Mouse (Mus musculus): Measurements from ENCODE around the gene Gm20696.

The Gm20696 gene

DNA sequence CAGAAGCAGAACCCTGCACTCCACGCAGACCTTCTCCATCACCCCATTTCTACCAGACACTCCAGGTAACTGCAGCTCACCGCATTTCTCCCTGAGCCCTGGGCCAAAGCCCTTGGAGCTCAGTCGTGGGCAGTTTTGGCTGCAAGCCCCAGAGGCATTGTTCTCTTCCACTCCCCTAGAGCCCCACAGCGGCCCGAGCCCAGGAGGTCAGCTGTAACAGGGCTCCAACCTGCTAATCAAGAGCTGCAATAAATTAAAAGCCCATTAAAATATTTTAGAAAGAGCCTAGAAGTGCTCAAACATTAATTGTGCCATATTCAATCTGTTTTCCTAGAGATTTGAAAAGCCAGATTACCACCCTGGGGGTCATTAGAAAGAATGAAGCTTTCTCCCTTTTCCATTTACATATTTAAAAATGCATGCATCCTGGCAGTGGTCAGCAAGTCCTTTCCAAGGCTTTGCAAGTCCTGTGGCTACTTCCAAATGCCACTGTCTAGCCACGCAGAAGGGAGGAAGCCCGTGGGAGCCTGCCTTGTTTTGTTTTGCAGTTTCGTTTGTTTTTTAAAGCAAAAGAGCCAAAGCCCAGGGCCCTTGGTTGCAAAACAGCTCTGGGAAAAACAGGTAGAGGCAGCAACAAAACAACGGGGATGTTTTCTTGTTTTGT is 227.3 kb downstream of the Gm20696 start:
- DNase-seq (ENCODE audit: low spot score): no peak

DNA sequence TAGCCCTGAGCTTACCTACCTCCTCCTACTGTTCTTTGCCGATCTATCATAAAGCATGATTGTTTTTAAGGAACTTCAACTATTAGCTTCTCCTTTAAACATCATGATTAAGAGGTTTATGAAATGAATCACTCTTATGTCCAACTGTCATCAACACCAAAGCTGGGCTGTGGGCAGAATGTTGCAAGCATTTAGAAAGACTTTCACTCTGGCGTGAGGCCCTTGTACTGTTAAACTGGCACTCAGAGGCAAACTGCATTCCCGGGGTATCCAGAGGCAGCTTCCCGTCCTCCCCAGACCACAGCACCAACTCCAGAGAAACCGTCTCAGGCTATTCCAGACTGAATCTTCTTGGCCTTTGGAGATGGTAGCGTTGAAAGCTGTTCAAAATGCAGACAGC is 230.2 kb downstream of the Gm20696 start:
- DNase-seq (ENCODE audit: low spot score): no peak

DNA sequence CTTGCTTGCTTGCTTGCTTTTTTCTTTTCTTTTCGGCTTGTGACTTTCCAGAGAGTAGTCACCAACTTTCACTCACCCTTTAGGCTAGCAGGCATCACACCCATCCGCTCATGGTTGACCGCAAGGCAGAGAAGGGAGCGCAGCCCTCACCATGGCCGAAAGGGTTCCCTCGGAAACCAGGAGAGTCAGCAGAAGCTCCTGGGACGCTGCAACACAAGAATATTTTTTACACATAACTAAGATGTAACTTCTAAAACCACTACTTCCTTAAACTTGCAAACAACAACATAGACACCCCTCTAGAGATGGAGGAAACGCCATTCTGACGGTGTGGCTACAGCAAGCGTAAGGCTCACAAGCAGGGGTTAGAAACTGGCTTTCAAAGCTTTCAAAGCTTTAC is 231.5 kb downstream of the Gm20696 start:
- no peak for DNase-seq (ENCODE audit: low spot score)

DNA sequence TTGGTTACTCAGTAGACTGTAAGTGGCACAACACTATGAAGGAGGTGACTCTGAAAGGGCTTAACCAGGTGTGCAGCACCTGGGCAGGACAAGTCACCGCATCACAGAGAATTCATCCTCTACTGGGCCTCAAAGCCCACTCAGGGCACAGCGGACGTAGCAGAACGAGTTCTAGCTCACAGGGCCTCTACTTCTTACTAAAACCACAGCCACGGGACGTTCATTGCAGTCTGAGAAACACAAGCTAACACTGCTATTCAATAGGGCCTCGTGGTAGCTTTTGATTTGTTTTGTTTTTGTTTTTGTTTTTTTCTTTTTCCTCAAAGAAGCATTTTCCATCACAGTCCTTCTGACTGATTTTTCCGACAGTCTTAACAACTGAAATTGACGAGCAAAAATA is 233.6 kb downstream of the Gm20696 start:
- DNase-seq (ENCODE audit: low spot score): no peak

DNA sequence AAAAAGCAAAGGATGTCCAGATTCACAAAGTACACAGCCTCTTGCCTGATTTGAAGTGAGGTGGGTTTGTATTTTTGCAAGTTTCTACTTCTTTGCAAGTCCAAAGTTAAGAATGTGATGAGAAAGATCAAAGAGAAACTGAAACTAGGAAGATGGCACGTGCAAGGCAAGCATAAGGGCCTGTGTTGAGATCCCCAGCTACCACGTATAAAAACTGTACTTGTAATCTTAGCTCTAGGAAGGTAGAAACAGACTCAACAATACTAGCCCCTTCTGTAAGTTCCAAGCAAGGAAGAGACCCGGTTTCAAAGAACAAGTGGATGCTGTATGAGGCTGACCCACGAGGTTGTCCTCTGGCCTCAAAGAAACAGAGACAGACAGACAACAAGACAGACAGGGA is 234.7 kb downstream of the Gm20696 start:
- DNase-seq (ENCODE audit: low spot score): no peak

DNA sequence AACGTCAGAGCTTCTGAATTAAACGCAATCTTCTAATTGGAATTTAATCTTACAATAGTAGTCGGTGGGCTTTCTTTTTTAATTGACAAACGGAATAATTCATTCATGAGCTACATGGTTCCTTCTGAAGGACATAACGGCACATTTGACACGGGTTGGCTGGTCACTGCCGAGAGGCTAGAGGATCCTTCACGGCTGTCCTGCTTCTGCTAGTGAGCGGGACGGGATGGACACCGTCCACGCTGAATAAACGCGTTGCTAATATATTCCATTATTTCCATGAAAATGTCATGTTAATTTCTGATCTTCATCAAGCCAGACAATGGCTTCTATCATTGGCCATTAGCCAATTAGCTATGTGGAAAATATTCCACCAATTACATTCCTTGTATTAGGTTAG is 236.0 kb downstream of the Gm20696 start:
- no peak for DNase-seq (ENCODE audit: low spot score)

DNA sequence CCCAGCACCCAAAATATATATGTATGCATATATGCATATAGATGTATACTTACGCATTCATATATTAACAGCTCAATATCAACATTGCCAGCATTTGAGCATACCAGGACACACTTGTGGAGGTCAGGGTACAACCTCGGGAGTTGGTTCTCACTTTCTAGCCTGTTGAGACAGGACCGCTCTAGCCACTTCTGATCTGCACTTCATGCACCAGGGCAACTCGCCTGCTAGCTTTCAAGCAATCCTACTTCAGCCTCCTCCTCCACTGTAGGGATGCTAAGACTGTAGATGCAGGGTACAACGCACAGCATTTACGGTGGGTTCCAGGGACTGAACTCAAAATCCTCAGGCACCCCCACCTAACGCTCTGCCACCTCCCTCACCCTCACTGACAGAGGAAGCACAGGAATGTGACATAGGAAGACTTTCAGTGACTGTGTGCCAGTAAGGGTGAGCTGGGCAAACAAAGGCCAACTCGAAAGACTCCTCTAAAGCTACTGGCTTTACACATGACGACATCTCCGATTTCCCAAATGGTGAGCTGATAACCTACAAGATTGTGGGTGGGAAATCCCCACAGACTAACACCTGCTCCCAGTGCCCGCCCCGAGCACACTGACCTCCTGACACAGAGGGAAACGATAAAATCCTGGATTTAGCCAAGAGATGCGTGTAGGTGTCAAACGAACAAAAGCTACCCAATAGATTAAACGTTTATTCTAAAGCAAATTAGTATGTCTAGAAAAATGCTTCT is 237.0 kb downstream of the Gm20696 start:
- DNase-seq (ENCODE audit: low spot score): no peak

DNA sequence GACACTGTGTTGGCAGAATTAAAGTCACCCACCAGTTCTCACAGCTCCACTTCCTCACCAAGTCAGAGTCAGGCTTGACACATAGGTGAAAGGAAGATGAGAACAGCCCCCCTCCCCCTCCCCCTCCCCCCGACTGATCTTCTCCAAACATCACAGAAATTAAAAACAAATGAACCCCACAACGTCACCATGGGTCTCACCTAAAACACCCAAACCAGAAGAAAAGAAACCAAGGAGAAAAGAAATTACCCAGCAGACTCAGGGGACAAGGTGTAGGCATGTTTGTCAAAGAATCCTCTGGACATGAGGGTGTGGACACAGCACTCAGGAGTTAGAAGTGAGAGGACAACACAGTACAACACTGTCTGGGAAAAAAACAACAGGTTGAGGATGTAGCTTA is 237.6 kb downstream of the Gm20696 start:
- no peak for DNase-seq (ENCODE audit: low spot score)

DNA sequence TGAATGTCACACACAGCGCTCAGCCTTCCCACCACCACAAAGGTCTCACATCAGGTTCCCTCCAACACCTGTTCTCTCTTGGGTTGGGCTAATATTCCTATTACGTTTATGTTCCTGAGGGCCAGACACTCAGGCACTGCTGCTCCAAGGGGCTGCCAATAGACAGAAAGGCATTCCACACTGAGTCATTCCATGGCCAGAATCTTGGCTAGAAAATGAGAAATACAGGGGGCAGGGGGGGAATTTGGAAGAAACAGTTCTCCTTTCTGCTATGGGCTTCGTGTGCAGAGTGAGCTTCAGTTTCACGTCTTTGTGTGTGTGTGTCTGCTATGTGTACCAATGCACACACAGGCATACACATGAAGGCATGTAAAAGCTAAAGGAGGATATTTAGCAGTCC is 239.3 kb downstream of the Gm20696 start:
- no peak for DNase-seq (ENCODE audit: low spot score)

DNA sequence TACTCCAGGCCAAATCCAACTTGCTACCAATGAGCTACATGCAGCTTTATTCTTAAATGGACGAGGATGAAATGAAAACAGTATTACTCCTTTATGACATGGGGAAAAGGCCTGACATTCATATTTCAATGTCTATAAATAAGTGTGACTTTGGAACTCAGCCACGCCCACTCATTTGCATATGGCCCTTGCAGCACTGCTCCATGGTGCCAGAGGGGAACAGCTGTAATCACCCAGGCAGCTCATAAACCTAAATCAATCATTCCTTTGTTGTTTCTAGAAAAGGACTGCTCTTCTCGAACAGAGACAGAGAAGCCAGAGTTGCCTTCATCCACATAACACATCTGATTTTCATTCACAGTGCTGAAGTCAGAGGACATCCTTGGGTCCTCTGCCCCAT is 241.6 kb downstream of the Gm20696 start:
- no peak for DNase-seq (ENCODE audit: low spot score)

DNA sequence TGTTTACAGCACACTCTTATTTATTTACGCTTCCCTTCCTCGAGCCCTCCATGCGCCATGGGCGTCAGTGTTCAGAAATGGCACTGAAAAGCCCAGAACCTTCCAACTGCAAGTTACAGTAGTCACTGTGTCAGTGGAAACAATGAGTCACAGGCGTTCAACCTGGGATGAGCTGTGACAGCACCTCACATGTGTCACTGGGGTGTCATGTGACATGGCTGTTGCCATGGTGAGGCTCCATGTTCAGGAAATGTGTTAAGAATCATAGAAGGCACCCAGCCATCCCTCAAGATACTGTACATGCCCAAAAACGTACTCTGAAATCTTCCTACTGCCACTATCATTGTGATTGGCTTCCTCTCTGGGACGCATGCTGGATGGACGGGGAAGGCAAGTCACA is 245.9 kb downstream of the Gm20696 start:
- no peak for DNase-seq (ENCODE audit: low spot score)

DNA sequence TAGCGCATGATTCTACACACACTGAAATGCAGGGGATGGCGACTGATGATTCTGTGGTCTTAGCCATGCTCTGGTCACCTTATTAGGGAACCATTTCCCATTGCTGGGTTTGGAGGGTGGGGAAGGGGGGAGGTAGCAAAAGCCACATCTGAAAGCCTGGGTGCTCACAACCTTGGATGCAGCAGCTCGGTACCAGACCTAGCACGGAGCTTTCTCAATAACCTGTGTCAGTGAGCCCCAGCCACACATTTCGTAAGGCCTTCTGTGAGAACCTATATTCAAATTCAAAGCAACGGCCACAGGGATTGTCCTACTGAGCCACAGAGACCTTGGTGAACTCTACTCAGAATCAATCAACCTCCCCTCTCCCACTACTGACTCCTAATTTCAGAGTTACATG is 254.0 kb downstream of the Gm20696 start:
- no peak for DNase-seq (ENCODE audit: low spot score)

DNA sequence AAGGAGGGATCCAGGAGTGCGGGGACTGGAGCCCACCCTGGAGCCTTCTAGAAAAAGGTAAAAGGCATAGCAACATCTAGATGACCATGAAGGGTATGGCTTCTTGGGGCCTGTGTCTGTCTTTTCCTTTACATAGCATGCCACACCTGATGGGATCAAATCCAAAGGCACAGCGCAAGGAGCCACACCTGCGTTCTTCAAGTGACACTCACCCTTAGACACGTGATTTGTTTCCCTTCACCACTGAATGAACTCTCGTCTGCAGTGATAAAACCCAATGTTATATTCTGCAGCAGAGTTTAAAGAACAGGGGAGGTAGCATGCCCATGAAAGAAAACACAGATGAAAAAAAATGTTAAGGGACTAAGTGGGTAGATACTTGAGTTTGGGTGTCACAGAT is 257.0 kb downstream of the Gm20696 start:
- DNase-seq (ENCODE audit: low spot score): no peak

DNA sequence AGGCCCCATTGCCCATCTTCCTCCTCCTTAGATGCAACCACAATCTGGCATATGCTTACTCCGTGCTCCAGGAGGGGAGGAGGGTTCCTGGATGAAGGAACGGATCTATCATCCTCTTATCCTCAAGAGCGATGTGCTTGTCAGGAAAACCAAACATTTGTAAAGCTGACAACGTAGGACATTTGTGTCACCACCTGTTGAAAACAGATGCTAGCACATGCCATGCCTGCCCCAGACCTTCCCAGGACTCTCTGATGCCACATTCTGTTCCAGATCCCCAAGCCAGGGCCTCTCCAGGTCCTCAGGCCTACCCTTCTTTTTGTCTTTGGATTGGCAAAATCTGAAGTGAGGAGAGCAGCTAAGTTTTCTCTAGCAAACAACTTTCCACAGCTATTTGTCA is 257.7 kb downstream of the Gm20696 start:
- no peak for DNase-seq (ENCODE audit: low spot score)

DNA sequence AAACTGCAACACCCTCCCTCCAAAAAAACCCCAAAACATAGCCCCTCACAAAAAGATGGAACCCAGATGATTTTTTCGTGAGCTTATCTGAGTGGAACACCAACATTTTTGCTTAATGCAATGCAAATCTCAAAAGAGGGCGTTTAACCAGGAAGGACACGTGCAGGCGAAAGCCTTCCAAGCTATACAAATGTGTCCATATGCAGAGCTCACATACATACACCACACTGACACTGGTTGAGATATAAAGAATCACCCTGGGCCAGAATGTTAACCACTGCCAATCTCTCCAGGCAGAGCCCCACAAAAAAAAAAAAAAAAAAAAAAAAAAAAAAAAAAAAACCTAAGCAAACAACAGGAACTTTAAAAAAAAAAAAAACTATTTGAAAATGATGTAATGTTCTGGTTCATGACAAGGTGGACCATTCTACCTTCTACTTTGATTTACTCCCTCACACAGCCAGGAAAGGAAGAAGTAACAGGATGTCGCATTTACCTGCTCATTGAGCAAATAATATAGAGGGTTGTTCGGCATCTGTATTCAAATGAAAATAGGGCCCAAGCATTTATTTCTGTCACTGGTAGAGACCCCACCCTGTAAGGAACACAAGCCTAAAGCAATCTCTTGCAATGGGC is 262.7 kb downstream of the Gm20696 start:
- DNase-seq (ENCODE audit: low spot score): no peak

DNA sequence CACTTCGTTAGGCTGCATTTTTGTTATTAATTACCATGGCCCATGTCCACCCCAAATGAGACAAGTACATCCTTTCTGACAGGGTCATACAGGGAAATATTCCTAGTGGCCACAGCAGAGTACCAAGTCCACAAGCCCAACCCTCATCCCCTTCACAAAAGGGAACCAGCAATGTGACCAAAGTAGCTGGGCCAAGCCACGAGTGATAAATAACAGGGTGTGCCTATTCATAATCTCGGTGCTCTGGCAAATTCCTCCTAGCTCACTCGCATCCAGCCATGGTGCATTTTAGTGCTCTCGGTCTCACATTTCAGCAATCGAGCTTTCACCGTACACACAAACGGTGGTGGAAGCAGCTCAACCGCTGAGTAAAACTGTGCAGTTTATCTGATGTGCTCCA is 263.7 kb downstream of the Gm20696 start:
- no peak for DNase-seq (ENCODE audit: low spot score)

DNA sequence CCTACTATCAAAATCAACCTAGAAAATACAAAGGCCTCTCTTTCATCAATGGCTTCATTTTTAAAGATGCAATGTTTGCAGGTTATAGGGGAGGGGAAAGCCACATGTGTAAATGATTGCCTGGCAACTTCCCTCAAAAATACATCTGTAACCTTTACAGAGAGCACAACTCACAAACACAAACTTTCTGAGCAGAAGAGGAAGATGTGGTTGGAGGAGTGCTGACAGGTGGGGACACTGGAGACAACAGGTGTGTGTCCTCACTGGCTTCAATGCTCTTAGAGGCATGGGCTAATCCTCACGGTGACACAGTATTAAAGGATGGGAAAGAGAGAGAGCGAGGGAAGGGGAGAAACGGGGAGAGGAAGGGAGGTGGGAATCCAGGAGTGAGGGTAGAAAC is 264.2 kb downstream of the Gm20696 start:
- no peak for DNase-seq (ENCODE audit: low spot score)

DNA sequence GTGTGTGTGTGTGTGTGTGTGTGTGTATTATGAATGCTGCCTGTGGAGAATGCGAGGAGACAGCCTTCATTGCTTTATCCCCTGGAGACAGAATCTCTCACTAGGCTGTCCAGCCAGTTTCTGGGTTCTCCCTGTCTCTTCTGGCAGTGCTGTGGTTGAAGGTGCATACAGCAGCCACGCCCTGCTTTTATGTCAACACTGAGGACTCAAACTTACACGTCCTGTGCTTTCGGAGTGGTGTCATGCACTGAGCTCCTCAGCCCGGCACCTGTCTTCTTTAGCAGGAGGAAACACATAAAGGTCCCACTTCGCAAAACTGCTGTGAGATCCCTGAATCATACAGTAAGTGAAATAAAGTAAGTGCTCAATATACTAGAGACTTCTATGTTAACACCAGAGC is 264.8 kb downstream of the Gm20696 start:
- DNase-seq (ENCODE audit: low spot score): no peak

DNA sequence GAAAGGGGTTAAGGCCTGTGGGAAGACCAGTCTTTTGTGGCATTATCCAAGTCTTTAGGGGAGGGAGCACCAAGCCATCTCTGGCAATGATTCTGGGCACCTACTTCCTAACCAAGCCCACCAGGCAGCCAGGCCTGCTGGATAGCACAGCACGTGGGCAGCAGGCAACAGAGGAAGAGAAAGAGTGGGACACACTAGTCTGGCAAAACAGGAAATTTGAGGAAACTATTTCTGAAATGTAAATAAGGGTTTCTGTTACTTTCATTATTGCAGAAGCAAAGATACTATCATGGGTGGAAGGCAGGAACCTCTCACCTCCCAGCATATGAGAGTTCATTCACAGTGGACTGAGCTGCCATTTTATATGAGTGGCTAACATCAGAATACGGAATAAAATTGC is 265.4 kb downstream of the Gm20696 start:
- no peak for DNase-seq (ENCODE audit: low spot score)

DNA sequence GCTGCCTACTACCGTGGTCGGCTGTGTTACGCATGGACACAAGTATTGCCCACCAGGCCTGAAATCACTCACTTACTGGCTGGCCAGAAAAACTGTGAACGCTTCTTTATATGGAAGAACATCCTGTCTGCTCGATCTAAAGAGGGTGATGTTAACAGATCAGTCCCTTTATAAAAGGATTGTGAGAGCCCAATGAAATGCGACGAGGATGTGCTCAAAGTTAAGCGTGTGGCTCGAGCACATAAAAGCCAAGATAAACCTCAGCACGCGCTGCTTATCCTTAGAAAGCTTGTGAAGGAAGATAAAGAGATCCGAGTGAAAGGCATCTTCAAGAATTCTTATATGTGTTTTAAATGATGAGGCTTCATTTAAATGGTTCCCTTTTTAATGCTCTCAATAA is 270.9 kb downstream of the Gm20696 start:
- DNase-seq (ENCODE audit: low spot score): no peak

DNA sequence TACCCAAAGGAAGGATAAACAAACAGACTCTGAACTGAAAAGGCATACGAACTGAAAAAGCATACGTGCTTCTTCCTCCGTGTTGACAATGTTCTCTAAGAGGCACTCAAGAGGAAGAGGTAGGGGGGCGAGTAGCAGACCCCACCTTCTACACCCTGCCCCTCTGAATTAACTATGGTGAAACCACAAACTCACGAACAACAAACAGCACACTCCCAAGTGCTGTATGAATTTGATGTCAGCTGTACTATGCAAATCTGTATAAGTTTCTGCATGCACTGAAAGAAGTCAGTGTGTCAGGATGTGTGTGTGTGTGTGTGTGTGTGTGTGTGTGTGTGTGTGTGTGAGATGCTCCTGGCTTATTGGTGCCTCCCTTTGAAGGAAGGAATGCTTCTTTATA is 271.8 kb downstream of the Gm20696 start:
- no peak for DNase-seq (ENCODE audit: low spot score)

DNA sequence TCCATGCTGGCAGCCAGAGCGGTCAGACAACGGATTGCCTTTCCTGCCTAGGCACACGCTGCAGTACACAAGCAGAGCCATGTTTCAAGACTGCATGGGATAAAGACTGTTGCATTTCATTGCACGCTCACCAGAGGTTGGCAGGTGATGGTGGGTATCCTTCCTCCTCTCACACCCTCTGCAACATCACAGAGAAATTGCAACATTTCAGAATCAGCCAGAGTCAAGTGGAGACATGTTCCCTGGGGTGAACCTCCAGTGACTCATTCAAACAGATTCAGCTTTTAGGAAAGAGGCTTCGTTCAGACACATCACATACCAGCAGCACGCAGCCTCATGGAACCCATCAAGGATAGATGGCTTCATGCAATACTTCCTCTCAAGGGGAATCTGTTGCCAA is 274.1 kb downstream of the Gm20696 start:
- DNase-seq (ENCODE audit: low spot score): no peak

All from spleen, adult 12 weeks (tissue).